Mouse (Mus musculus) kidney, adult 11 months (tissue): ENCODE measurements around the gene Rasgrp1.

Source experiments
- DNase-seq: peaks from one replicate; pipeline ENCODE4 v3.0.0; 2022

The Rasgrp1 gene

DNA sequence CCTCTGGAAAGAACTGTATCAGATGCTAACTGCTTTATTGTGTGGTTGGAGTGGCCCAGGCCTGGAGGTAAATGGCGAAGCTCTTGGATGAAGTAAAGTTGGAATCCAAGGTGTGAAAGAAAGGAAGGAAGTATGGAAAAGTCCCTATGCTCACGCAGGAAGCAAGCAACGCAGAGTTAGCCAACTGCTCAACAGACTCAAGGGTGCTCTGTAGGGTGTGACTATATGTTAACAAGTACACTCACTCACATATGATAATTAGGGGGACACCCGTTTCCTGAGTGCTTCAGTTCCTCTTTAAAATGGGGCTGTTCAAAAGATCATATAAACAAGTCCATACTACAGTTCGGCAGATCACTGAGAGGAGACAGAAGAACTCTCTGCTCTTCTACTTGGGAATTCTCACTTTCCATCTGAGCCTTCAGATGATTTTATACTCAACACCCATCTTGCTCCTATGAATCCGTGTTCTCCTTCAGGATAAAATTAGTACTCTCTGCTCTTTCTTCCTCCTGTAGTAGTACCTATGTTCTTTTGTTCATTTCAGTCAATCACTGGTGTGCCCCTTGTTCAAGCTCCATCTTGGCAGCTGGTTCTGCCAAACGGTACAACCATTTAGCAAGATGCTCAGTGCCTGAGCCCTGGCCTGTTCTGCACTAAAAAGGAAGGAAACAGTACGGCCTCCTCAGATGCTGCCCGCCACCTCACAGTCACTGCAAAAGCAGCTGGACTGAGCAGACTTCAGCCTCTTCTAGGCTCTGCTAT is 14.1 kb downstream of the Rasgrp1 start:
- no peak for DNase-seq

DNA sequence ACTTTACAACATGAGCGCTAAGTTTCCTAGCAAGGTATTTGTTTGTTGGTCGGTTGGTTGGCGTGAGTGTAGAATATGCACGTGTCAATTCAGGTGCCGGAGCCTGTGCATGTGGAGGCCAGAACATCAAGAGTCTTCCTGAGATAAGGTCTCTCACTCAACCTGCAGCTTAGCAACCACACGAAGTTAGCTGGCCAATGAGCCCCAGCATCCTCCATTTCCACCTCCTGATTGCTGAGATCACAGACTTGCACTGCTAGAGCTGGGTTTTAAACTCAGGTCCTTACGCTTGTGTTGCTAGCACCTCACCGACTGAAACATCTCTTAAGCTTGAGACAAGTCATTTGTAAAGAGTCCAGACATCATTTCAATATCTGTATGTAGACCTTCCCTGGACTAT is 20.4 kb downstream of the Rasgrp1 start:
- no peak for DNase-seq

- DNase-seq = no peak
Observed at GRCm38 (mm10) chr2:117321231-117321630, 21.6 kb downstream of the Rasgrp1 start.

GRCm38 (mm10) chr2:117318991-117319390 is 23.8 kb downstream of the Rasgrp1 start:
- DNase-seq = no peak

GRCm38 (mm10) chr2:117313586-117314235 is 29.1 kb downstream of the Rasgrp1 start:
- DNase-seq = no peak

DNA sequence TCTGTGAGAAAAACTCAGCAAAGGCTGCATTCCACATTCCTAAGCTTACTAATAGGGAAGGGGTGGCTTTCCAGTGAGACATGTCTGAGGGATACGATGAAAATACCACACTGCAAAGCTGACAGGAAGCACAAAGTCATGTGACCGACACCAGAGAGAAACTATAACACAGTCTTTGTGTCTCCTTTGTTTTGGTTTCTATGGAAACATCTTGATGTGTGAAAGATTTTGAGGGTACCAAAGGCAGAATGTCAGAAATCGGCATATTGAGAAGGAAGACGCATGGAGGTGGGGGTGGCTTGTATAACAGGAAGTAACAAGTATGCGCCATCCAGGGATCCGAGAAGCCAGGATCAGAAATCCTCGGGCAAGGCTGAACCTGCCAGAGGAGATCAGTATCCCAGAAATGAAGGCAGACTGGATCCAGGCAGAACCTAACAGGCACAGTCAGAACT is 30.3 kb downstream of the Rasgrp1 start:
- no peak for DNase-seq

DNA sequence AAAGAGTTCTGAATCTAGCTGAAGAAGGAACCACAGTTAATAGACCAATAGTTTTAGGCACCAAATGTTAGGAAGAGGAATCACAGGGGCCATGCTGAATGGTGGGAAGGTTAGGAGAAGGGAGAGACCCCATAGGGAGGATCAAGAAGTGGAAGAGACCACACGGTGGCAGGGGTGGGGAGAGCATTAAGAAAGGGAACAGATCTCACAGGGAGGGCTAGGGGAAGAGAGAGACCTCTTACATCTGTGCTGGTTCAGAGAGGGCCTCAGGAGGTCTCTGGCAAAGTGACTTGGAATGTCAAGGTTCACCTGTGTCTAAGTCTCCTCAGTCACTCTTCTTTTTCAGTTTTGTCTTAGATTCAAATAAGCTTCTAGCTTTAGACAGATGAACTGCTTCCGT is 30.8 kb downstream of the Rasgrp1 start:
- DNase-seq = no peak

DNA sequence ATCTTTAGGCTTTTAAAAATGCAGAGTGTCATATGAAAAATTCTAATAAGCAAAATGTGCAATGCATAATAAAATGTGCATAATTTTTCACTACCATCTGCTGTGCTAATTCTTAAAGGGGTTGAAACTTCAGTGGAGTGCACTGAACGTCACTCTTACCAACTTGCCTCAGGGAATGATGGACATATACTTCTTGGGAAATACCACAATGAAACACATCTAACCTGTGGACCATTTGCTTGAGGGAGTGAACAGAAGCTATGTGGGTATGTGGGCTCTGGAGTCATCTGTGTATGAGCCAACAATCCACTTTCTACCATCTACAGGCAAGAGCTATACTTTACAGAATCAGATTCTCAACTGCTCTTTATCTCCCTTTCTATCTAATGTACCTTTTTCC is 31.5 kb downstream of the Rasgrp1 start:
- DNase-seq = no peak

DNA sequence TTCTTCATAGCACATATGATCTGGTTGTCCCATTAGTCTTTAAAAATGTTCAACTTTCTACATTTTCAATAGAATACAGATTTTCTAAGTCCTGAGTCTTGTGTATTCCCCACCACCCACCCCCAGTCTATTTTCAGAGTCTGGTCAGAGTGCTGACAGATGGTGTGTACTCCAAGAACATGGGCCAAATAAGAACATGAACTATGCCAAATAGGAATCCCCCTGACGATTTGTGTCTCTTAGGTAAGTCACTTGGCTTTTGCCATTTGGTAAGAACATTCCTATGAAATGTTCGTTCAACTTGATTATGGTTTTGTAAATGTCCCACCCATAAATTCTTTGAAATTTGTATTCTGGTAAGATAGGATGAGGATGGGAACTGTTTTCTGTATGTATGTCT is 33.8 kb downstream of the Rasgrp1 start:
- no peak for DNase-seq

DNA sequence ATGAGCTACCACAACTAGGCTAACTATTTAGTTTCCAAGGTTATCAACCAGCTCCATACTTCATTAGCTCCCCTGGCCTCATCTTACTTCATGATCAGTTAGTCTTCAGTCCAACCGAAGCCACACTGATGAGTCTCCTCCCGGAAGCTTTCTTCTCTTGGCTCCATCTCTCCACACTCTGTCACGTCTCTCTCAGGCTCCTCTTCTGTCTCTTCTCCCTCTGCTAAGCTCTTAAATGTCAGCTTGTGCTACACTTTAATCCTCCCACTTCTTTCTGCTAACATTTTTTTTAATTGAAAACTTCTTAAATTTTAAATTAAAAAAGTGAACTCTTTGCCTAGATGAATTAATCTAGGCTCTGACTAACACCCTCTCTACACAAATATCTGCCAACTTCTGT is 34.8 kb downstream of the Rasgrp1 start:
- DNase-seq = no peak

GRCm38 (mm10) chr2:117304941-117305340 is 37.9 kb downstream of the Rasgrp1 start:
- DNase-seq = no peak

GRCm38 (mm10) chr2:117303391-117304350 is 39.1 kb downstream of the Rasgrp1 start:
- DNase-seq = no peak

- no peak for DNase-seq
Observed at GRCm38 (mm10) chr2:117299596-117300448, 43.0 kb downstream of the Rasgrp1 start.

- DNase-seq = no peak
Observed at GRCm38 (mm10) chr2:117288291-117288690, 54.5 kb downstream of the Rasgrp1 start.

GRCm38 (mm10) chr2:117263786-117264408 is 78.9 kb downstream of the Rasgrp1 start:
- peak; percentile 40 for DNase-seq

- no peak for DNase-seq
Observed at GRCm38 (mm10) chr2:117262184-117262583, 80.6 kb downstream of the Rasgrp1 start.

GRCm38 (mm10) chr2:117257617-117258016 is 85.2 kb downstream of the Rasgrp1 start:
- DNase-seq = no peak

DNA sequence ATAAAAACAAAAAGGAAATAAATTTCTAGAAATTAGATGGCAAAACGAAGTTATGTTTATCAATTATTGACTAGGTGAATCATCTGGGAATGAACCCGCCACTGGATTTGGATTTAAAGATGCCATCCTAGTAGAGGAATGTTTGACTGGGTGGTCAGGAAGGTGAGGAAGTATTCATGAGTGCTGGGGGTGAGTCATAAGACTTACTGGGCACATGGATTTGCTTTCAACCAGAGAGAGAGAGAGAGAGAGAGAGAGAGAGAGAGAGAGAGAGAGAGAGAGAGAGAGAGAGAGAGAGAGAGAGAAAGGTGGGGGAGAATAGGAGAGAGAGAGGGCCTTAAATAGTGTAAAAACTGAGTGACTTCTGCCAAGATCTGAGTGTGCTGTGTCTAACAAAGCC is 87.4 kb downstream of the Rasgrp1 start:
- no peak for DNase-seq

DNA sequence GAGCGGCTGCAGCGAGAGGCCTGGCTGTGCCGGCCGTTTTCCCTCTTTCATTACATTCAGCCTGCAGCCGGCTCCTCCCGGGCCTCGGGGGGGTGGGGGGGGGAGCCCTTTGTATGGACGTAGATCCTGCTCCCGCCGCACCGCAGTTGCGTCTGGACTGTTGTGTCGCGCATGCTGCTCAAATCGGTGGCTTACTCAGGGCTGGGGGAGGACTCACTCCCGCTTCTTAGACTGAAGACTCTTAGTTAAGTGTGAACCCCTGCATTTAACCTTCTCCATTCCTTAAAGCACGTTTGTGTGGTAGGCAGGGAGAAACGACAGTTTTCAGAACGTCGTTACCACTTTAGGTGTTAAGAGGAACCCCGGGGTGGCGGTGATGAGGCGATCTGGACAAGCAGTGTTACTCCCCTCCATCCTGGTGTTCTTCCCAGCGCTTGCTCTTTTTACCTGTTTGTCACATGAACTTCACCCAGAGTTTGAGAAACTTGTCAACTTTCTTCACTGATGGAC is 92.7 kb downstream of the Rasgrp1 start:
- no peak for DNase-seq

DNA sequence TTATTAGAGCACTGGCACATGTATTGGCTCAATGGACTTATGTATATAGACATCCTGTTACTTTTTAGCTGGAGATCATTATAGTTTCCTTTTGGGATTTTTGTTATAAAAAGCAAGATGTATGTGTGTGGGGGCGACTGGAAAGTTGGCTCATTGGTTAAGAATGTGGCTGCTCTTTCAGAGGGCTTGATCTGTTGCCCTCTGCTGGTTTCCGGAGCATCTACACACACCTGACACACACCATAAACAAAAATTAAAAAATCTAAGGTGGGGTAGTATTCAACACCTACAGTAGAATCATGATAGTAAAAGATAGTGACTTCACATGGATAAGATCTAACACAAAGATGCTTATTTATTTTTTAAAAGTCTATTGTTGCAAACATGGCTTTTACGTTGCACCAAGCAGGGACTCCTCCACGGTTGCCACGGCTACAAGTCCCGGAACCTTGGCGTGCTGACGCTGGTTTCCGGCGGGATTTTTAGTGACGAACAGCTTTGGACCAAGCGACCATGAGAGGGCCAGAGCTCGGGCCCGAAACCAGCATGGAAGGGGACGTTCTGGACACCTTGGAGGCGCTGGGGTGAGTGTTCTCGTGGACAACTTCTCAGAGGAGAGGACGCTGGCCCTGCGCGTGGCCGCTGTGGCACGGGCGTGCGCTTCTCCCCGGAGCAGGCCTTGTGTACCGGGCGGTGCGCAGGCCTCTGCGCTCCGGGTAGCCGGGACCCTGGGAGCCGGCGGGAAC is 93.4 kb downstream of the Rasgrp1 start, which contains the start of gene Fam98b:
Fam98b (plus strand) TSS at position 485 of the 746 bp plus-strand sequence.
- peak; percentile 85 for DNase-seq

DNA sequence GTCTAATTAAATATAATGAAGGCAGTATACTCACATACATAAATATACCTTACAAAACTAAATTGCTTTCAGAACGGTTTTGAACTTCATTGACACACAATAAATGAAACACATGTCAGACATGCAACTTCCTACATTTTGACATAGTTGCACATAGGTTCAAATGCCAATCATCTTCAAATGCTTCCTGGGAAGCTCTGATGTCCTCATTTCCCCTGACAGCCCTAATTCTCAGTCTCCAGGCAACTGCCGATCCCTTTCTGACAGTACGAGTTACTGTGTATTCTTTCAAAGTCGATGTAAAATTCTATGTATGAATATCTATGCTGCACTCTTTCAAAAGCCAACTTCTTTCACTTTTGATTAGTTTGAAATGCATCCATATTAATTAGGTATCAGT is 100.8 kb downstream of the Rasgrp1 start:
- DNase-seq = no peak
